Mouse (Mus musculus): ENCODE data around the gene Csnk2a1. TPM values are rescaled to one million over a fixed set of nuclear protein-coding genes. Genes with fewer than 3 reads are reported as not detected.

Gene Csnk2a1
- polyA plus RNA-seq, 1 experiment from 2014 or later, result 112 TPM

DNA sequence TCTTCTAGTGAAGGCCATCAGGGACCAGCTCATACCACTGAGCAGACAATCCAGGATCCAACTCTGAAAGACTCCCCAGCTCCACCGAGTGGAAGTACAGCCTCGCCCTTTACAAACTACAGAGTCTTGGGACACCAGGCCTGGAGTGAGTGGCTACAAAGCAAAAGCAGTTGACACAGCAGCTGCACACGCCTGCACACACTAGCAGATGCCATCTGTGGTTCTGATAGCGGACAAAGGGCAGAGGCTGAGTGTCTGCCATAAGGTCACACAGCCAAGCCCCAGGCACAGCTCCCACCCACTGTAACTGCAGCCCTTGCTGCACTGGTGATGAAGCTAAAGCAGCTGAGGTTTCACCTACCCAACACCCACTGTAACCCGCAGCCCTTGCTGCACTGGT lies 94.9 kb downstream of the Csnk2a1 start:
- ATAC-seq (replicated peaks; ENCODE audit: low FRiP score, low TSS enrichment, low read depth), result no peak
- H3K27ac ChIP-seq (ENCODE audit: low read depth), result no peak overlapping the region
- whole genome bisulfite sequencing, result 88% methylated on average over 5 of the region's 5 CpGs

DNA sequence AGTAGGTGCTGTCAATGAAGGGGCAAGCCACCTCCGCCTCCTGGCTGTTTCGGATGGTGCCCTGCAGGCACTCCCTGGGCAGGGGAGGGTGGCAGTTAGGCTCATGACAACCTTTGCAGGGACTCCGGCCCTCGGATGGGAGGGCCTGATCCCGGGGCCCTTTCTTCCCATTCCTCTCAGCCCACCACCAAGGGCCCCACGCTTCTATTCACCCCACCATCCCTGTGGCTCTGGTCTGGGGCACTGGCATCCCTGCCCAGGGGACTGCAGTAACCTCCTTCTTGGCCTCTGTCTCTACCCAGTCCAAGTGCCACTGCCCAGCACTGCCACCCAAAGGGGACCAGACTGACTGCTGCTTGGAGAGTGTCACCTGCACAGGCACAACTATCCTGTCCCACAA lies 95.6 kb downstream of the Csnk2a1 start:
- H3K4me2 ChIP-seq (ENCODE audit: low read length), result no peak overlapping the region
- no peak overlapping the region for H3K27ac ChIP-seq (ENCODE audit: low read depth)
- no peaks in the 10 kb centered on the region for H3K27me3 ChIP-seq (replicated peaks; ENCODE audit: control insufficient read depth, insufficient read depth, low read length)
- no peaks in the 10 kb centered on the region for H3K9me3 ChIP-seq (ENCODE audit: control insufficient read depth, low read length)
- WGBS, result 86% methylated on average over 6 of the region's 6 CpGs
- ATAC-seq (replicated peaks; ENCODE audit: low FRiP score, low TSS enrichment, low read depth) (no peak), DNase-seq (ENCODE audit: low spot score) (no peak)
- no peaks in the 10 kb centered on the region for H3K4me1 ChIP-seq (replicated peaks; ENCODE audit: control insufficient read depth, insufficient read depth, low read length)
- no peak overlapping the region for H3K9ac ChIP-seq (ENCODE audit: low read length)
- H3K36me3 ChIP-seq (ENCODE audit: control insufficient read depth, insufficient read depth, low read length), result peaks cover 95% of the 10 kb centered on the region
- H3K4me3 ChIP-seq (ENCODE audit: low read depth, low read length), result no peak overlapping the region

More for the DNA sequence above, 94.9 kb downstream of the Csnk2a1 start:
- DNase-seq (ENCODE audit: low spot score), result no peak
- no peak overlapping the region for H3K4me3 ChIP-seq (ENCODE audit: low read depth, low read length)
- H3K9me3 ChIP-seq (ENCODE audit: control insufficient read depth, low read length), result no peaks in the 10 kb centered on the region
- no peaks in the 10 kb centered on the region for H3K4me1 ChIP-seq (replicated peaks; ENCODE audit: control insufficient read depth, insufficient read depth, low read length)
- H3K4me2 ChIP-seq (ENCODE audit: low read length), result no peak overlapping the region
- H3K27me3 ChIP-seq (replicated peaks; ENCODE audit: control insufficient read depth, insufficient read depth, low read length), result no peaks in the 10 kb centered on the region
- no peak overlapping the region for H3K9ac ChIP-seq (ENCODE audit: low read length)
- H3K36me3 ChIP-seq (ENCODE audit: control insufficient read depth, insufficient read depth, low read length), result peaks cover 95% of the 10 kb centered on the region

DNA sequence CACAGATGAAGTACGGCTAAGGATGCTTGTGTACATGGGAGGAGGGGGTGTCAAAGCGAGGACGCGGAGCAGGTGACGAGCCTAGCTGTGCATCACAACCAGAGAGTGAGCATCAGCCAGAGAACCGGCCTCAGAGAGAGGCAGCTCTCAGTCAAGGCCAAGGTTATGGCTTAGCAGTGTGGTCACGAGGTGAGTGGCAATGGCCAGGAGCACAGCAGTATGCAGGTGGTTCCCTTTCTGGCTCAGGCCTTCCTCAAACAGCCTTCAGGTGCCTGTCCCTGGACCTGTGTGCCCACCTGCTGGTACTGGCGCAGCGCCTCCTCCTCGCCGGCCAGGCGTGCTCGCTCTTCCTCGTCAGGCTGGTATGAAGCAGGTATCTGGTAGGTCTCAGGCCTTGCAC lies 97.3 kb downstream of the Csnk2a1 start:
- Histone ChIP-seq H3K4me3 (ENCODE audit: low read depth, low read length) (no peak overlapping the region), H3K27ac (ENCODE audit: low read depth) (no peak overlapping the region), H3K4me2 (ENCODE audit: low read length) (no peak overlapping the region), H3K9me3 (ENCODE audit: control insufficient read depth, low read length) (no peaks in the 10 kb centered on the region), H3K36me3 (ENCODE audit: control insufficient read depth, insufficient read depth, low read length) (peaks cover 90% of the 10 kb centered on the region), H3K9ac (ENCODE audit: low read length) (no peak overlapping the region), H3K27me3 (replicated peaks; ENCODE audit: control insufficient read depth, insufficient read depth, low read length) (no peaks in the 10 kb centered on the region), H3K4me1 (replicated peaks; ENCODE audit: control insufficient read depth, insufficient read depth, low read length) (no peaks in the 10 kb centered on the region)
- no peak for DNase-seq (ENCODE audit: low spot score)
- WGBS, result 95% methylated on average over 14 of the region's 14 CpGs
- no peak for ATAC-seq (replicated peaks; ENCODE audit: low FRiP score, low TSS enrichment, low read depth)

DNA sequence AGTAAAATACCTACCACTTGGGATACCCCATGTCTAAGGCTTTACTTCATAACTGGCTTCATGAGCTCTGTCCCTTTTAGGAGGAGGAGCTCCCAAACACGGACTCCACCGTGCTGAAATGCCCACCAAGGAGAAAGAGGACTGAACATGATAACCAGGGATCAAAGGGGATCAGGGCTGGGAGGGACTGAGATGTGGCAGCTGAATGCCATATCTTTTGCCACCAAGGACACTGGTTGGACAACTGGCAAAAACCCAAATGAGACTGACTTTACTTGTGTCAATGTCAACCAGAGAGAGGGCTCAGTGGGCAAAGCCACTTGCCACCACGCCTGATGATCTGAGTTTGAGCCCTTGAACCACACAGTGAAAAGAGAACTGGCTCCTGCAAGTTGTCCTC lies 98.2 kb downstream of the Csnk2a1 start:
- no peak overlapping the region for H3K4me2 ChIP-seq (ENCODE audit: low read length)
- DNase-seq (ENCODE audit: low spot score) (no peak), ATAC-seq (replicated peaks; ENCODE audit: low FRiP score, low TSS enrichment, low read depth) (no peak)
- H3K27ac ChIP-seq (ENCODE audit: low read depth), result no peak overlapping the region
- no peak overlapping the region for H3K9ac ChIP-seq (ENCODE audit: low read length)
- H3K4me3 ChIP-seq (ENCODE audit: low read depth, low read length), result no peak overlapping the region
- 86% methylated on average over 3 of the region's 3 CpGs for WGBS
- peaks cover 89% of the 10 kb centered on the region for H3K36me3 ChIP-seq (ENCODE audit: control insufficient read depth, insufficient read depth, low read length)
- H3K4me1 ChIP-seq (replicated peaks; ENCODE audit: control insufficient read depth, insufficient read depth, low read length), result no peaks in the 10 kb centered on the region; the same call in 1 of the 2 replicates
- H3K27me3 ChIP-seq (replicated peaks; ENCODE audit: control insufficient read depth, insufficient read depth, low read length), result no peaks in the 10 kb centered on the region
- no peaks in the 10 kb centered on the region for H3K9me3 ChIP-seq (ENCODE audit: control insufficient read depth, low read length)

DNA sequence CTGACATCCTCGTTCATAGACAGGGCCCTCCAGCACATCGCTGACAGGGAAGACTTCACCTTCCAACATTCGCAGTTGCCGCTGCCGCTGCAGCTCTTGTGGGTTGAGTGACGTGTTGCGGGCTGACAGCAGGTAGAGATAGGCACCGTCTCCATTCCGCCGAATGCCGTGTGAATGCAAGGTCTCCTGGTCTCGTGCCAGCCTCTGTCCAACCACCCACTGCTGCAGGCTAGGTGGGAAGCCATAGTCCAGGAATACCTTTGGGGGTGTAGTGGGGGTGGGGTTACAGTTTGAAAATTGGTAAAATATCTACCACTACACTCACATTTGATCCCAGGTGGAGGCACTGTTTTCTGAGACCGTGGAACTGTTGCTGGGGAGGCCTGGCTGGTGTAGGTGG lies 99.5 kb downstream of the Csnk2a1 start:
- no peak for DNase-seq (ENCODE audit: low spot score)

DNA sequence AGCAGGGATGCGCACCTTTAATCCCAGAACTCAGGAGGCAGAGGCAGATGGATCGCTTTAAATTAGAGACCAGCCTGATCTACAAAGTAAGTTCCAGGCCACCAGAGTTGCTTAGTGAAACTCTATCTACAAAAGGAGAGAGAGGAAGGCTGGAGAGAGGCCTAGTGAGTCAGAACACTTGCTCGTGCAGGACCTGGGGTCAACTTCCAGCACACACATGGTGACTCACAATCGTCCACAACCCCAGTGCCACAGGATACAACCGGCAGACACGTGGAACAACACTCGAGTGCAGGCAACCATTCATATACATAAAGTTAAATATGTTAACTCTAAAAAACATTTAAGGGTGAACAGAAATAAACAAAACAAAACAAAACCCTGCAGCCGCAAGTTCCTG lies 100.0 kb downstream of the Csnk2a1 start:
- Histone ChIP-seq H3K9ac (ENCODE audit: low read length) (no peak overlapping the region), H3K4me2 (ENCODE audit: low read length) (no peak overlapping the region), H3K36me3 (ENCODE audit: control insufficient read depth, insufficient read depth, low read length) (peaks cover 71% of the 10 kb centered on the region), H3K4me1 (replicated peaks; ENCODE audit: control insufficient read depth, insufficient read depth, low read length) (peaks cover 17% of the 10 kb centered on the region), H3K4me3 (ENCODE audit: low read depth, low read length) (no peak overlapping the region), H3K9me3 (ENCODE audit: control insufficient read depth, low read length) (no peaks in the 10 kb centered on the region), H3K27me3 (replicated peaks; ENCODE audit: control insufficient read depth, insufficient read depth, low read length) (no peaks in the 10 kb centered on the region), H3K27ac (ENCODE audit: low read depth) (no peak overlapping the region)
- DNase-seq (ENCODE audit: low spot score), result no peak
- ATAC-seq (replicated peaks; ENCODE audit: low FRiP score, low TSS enrichment, low read depth), result no peak
- WGBS, result 88% methylated on average over 8 of the region's 8 CpGs

More for the DNA sequence above, 99.5 kb downstream of the Csnk2a1 start:
- no peaks in the 10 kb centered on the region for H3K9me3 ChIP-seq (ENCODE audit: control insufficient read depth, low read length)
- peaks cover 12% of the 10 kb centered on the region for H3K4me1 ChIP-seq (replicated peaks; ENCODE audit: control insufficient read depth, insufficient read depth, low read length)
- H3K27ac ChIP-seq (ENCODE audit: low read depth), result no peak overlapping the region
- H3K36me3 ChIP-seq (ENCODE audit: control insufficient read depth, insufficient read depth, low read length), result peaks cover 76% of the 10 kb centered on the region
- WGBS, result 95% methylated on average over 13 of the region's 13 CpGs
- H3K4me2 ChIP-seq (ENCODE audit: low read length), result no peak overlapping the region
- no peak for ATAC-seq (replicated peaks; ENCODE audit: low FRiP score, low TSS enrichment, low read depth)
- no peak overlapping the region for H3K4me3 ChIP-seq (ENCODE audit: low read depth, low read length)
- H3K27me3 ChIP-seq (replicated peaks; ENCODE audit: control insufficient read depth, insufficient read depth, low read length), result no peaks in the 10 kb centered on the region
- H3K9ac ChIP-seq (ENCODE audit: low read length), result no peak overlapping the region

DNA sequence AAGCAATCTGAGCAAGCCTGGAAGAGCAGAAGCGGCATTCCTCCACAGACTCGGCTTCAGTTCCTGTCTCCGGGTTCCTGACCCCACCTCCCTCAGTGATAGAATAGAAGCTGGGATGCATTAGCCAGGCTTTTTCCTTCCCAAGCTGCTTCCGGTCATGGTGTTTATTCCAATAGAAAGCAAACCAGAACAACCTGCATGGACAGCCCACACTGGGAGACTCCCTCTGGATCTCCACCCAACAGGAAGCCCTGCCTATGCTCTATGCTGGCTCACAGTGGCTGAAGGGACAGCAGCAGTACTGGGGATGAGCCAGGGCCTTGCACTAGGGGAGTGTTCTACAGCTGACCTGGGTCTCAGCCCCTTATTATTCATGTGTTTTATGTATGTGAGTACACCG lies 101.3 kb downstream of the Csnk2a1 start:
- DNase-seq (ENCODE audit: low spot score), result no peak
- H3K36me3 ChIP-seq (ENCODE audit: control insufficient read depth, insufficient read depth, low read length), result peaks cover 59% of the 10 kb centered on the region
- 73% methylated on average over 5 of the region's 5 CpGs for WGBS

DNA sequence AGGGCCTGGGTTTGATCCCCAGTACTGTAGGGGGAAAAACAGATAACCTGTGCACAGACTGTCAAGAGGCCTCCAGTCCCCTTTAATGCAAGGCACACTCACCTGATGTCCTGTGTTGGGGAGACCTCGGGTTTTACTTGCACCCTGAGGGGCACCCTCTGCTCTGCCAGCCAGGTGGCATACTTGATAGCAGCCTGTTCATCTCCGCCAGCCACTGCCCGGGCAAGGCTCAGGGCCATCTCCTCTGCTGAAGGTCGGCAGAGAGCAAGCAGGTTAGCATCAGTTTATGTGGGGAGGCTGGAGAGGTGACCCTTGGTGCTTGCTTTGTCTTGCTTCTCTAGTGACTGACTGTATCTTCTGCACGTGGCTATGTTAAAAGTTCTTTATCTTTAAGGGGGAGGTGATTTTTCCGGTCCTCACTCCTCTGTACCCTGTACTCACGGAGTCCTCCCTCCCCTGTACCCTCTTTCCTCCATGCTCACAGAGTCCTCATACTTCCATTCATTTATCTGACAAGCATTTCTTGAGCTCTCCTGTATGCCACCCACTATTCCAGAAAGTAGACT lies 104.3 kb downstream of the Csnk2a1 start:
- Histone ChIP-seq H3K9ac (ENCODE audit: low read length) (no peak overlapping the region; the same call in 1 of the 2 replicates), H3K27me3 (replicated peaks; ENCODE audit: control insufficient read depth, insufficient read depth, low read length) (no peaks in the 10 kb centered on the region), H3K4me1 (replicated peaks; ENCODE audit: control insufficient read depth, insufficient read depth, low read length) (peaks cover 17% of the 10 kb centered on the region), H3K36me3 (ENCODE audit: control insufficient read depth, insufficient read depth, low read length) (peaks cover 30% of the 10 kb centered on the region), H3K27ac (ENCODE audit: low read depth) (no peak overlapping the region), H3K4me3 (ENCODE audit: low read depth, low read length) (peak overlapping the region; percentile 91), H3K4me2 (ENCODE audit: low read length) (peak overlapping the region; percentile 93), H3K9me3 (ENCODE audit: control insufficient read depth, low read length) (no peaks in the 10 kb centered on the region)
- DNase-seq (ENCODE audit: low spot score) (no peak), ATAC-seq (replicated peaks; ENCODE audit: low FRiP score, low TSS enrichment, low read depth) (no peak)
- 51% methylated on average over 7 of the region's 7 CpGs for WGBS

More for the DNA sequence above, 101.3 kb downstream of the Csnk2a1 start:
- H3K9ac ChIP-seq (ENCODE audit: low read length), result no peak overlapping the region
- H3K4me1 ChIP-seq (replicated peaks; ENCODE audit: control insufficient read depth, insufficient read depth, low read length), result peaks cover 17% of the 10 kb centered on the region
- H3K27me3 ChIP-seq (replicated peaks; ENCODE audit: control insufficient read depth, insufficient read depth, low read length), result no peaks in the 10 kb centered on the region
- no peak overlapping the region for H3K27ac ChIP-seq (ENCODE audit: low read depth)
- H3K9me3 ChIP-seq (ENCODE audit: control insufficient read depth, low read length), result no peaks in the 10 kb centered on the region
- no peak overlapping the region for H3K4me2 ChIP-seq (ENCODE audit: low read length)
- no peak overlapping the region for H3K4me3 ChIP-seq (ENCODE audit: low read depth, low read length)
- no peak for ATAC-seq (replicated peaks; ENCODE audit: low FRiP score, low TSS enrichment, low read depth)
